Mouse (Mus musculus): Measurements from ENCODE around the gene Hibadh. TPM values are rescaled to one million over a fixed set of nuclear protein-coding genes. Genes with fewer than 3 reads are reported as not detected.

Hibadh gene
- polyA plus RNA-seq, 1 experiment: 41.2 TPM

- no peak overlapping the region for H3K4me3 ChIP-seq (ENCODE audit: insufficient read depth, low read length)
Measured at GRCm38 (mm10) chr6:52584383-52584782, 55.8 kb downstream of the Hibadh start.

GRCm38 (mm10) chr6:52581081-52581480 is 59.1 kb downstream of the Hibadh start:
- no peak overlapping the region for H3K27ac ChIP-seq (ENCODE audit: insufficient read depth, low read depth, low read length)
- peaks cover 9% of the 10 kb centered on the region; the same call in 1 of the 2 replicates for H3K4me1 ChIP-seq (ENCODE audit: control insufficient read depth, insufficient read depth, low read length)
- TF ChIP-seq POLR2A (IDR thresholded peaks at IDR 0.05; ENCODE audit: borderline replicate concordance, low read depth, low read length) (no peak), CTCF (IDR thresholded peaks at IDR 0.05; ENCODE audit: low read depth, low read length) (no peak)
- H3K4me3 ChIP-seq (ENCODE audit: insufficient read depth, low read length): no peak overlapping the region

More at GRCm38 (mm10) chr6:52584383-52584782, 55.8 kb downstream of the Hibadh start:
- H3K27ac ChIP-seq (ENCODE audit: insufficient read depth, low read depth, low read length): no peak overlapping the region
- TF ChIP-seq CTCF (IDR thresholded peaks at IDR 0.05; ENCODE audit: low read depth, low read length) (no peak), POLR2A (IDR thresholded peaks at IDR 0.05; ENCODE audit: borderline replicate concordance, low read depth, low read length) (no peak)
- peaks cover 11% of the 10 kb centered on the region; the same call in 1 of the 2 replicates for H3K4me1 ChIP-seq (ENCODE audit: control insufficient read depth, insufficient read depth, low read length)

- TF ChIP-seq CTCF (IDR thresholded peaks at IDR 0.05; ENCODE audit: low read depth, low read length): no peak
- no peak for TF ChIP-seq POLR2A (IDR thresholded peaks at IDR 0.05; ENCODE audit: borderline replicate concordance, low read depth, low read length)
- Histone ChIP-seq H3K27ac (ENCODE audit: insufficient read depth, low read depth, low read length) (no peak overlapping the region), H3K4me1 (ENCODE audit: control insufficient read depth, insufficient read depth, low read length) (peaks cover 4% of the 10 kb centered on the region; the same call in 1 of the 2 replicates), H3K4me3 (ENCODE audit: insufficient read depth, low read length) (no peak overlapping the region)
Measured at GRCm38 (mm10) chr6:52578322-52578721, 61.9 kb downstream of the Hibadh start.

- TF ChIP-seq POLR2A (IDR thresholded peaks at IDR 0.05; ENCODE audit: borderline replicate concordance, low read depth, low read length) (no peak), CTCF (IDR thresholded peaks at IDR 0.05; ENCODE audit: low read depth, low read length) (no peak)
- peaks cover 4% of the 10 kb centered on the region; the same call in 1 of the 2 replicates for H3K4me1 ChIP-seq (ENCODE audit: control insufficient read depth, insufficient read depth, low read length)
- no peak overlapping the region for H3K4me3 ChIP-seq (ENCODE audit: insufficient read depth, low read length)
- no peak overlapping the region for H3K27ac ChIP-seq (ENCODE audit: insufficient read depth, low read depth, low read length)
Measured at GRCm38 (mm10) chr6:52577270-52577669, 62.9 kb downstream of the Hibadh start.

GRCm38 (mm10) chr6:52568706-52569105 is 71.5 kb downstream of the Hibadh start:
- TF ChIP-seq CTCF (IDR thresholded peaks at IDR 0.05; ENCODE audit: low read depth, low read length) (no peak), POLR2A (IDR thresholded peaks at IDR 0.05; ENCODE audit: borderline replicate concordance, low read depth, low read length) (no peak)
- H3K27ac ChIP-seq (ENCODE audit: insufficient read depth, low read depth, low read length): no peak overlapping the region
- H3K4me3 ChIP-seq (ENCODE audit: insufficient read depth, low read length): no peak overlapping the region
- no peaks in the 10 kb centered on the region for H3K4me1 ChIP-seq (ENCODE audit: control insufficient read depth, insufficient read depth, low read length)

- TF ChIP-seq POLR2A (IDR thresholded peaks at IDR 0.05; ENCODE audit: borderline replicate concordance, low read depth, low read length) (no peak), CTCF (IDR thresholded peaks at IDR 0.05; ENCODE audit: low read depth, low read length) (no peak)
- Histone ChIP-seq H3K4me1 (ENCODE audit: control insufficient read depth, insufficient read depth, low read length) (no peaks in the 10 kb centered on the region), H3K27ac (ENCODE audit: insufficient read depth, low read depth, low read length) (no peak overlapping the region), H3K4me3 (ENCODE audit: insufficient read depth, low read length) (no peak overlapping the region)
Measured at GRCm38 (mm10) chr6:52567327-52568299, 72.6 kb downstream of the Hibadh start.

- no peaks in the 10 kb centered on the region for H3K4me1 ChIP-seq (ENCODE audit: control insufficient read depth, insufficient read depth, low read length)
- no peak overlapping the region for H3K27ac ChIP-seq (ENCODE audit: insufficient read depth, low read depth, low read length)
- TF ChIP-seq POLR2A (IDR thresholded peaks at IDR 0.05; ENCODE audit: borderline replicate concordance, low read depth, low read length) (no peak), CTCF (IDR thresholded peaks at IDR 0.05; ENCODE audit: low read depth, low read length) (no peak)
Measured at GRCm38 (mm10) chr6:52565210-52565609, 75.0 kb downstream of the Hibadh start.

GRCm38 (mm10) chr6:52562994-52563393 is 77.2 kb downstream of the Hibadh start:
- Histone ChIP-seq H3K4me3 (ENCODE audit: insufficient read depth, low read length) (no peak overlapping the region), H3K4me1 (ENCODE audit: control insufficient read depth, insufficient read depth, low read length) (no peaks in the 10 kb centered on the region), H3K27ac (ENCODE audit: insufficient read depth, low read depth, low read length) (no peak overlapping the region)
- TF ChIP-seq POLR2A (IDR thresholded peaks at IDR 0.05; ENCODE audit: borderline replicate concordance, low read depth, low read length) (no peak), CTCF (IDR thresholded peaks at IDR 0.05; ENCODE audit: low read depth, low read length) (no peak)

More at GRCm38 (mm10) chr6:52565210-52565609, 75.0 kb downstream of the Hibadh start:
- H3K4me3 ChIP-seq (ENCODE audit: insufficient read depth, low read length): no peak overlapping the region

GRCm38 (mm10) chr6:52559041-52559440 is 81.1 kb downstream of the Hibadh start:
- TF ChIP-seq CTCF (IDR thresholded peaks at IDR 0.05; ENCODE audit: low read depth, low read length) (no peak), POLR2A (IDR thresholded peaks at IDR 0.05; ENCODE audit: borderline replicate concordance, low read depth, low read length) (no peak)
- H3K4me3 ChIP-seq (ENCODE audit: insufficient read depth, low read length): no peak overlapping the region
- H3K27ac ChIP-seq (ENCODE audit: insufficient read depth, low read depth, low read length): no peak overlapping the region
- H3K4me1 ChIP-seq (ENCODE audit: control insufficient read depth, insufficient read depth, low read length): no peaks in the 10 kb centered on the region

GRCm38 (mm10) chr6:52544376-52544775 is 95.8 kb downstream of the Hibadh start:
- no peak overlapping the region for H3K4me3 ChIP-seq (ENCODE audit: insufficient read depth, low read length)
- H3K27ac ChIP-seq (ENCODE audit: insufficient read depth, low read depth, low read length): no peak overlapping the region
- TF ChIP-seq POLR2A (IDR thresholded peaks at IDR 0.05; ENCODE audit: borderline replicate concordance, low read depth, low read length) (no peak), CTCF (IDR thresholded peaks at IDR 0.05; ENCODE audit: low read depth, low read length) (no peak)
- peaks cover 2% of the 10 kb centered on the region; the same call in 1 of the 2 replicates for H3K4me1 ChIP-seq (ENCODE audit: control insufficient read depth, insufficient read depth, low read length)
